Mouse (Mus musculus) naive thymus-derived CD4-positive, alpha-beta T cell, adult 2 months (primary cell): Measurements from ENCODE around the gene Vstm5.
"Not testable (repeated sequence)": the region's sequence is repeated elsewhere in the genome, so short reads cannot be mapped to it uniquely, and the experiment has no call there.

Experiments
- DNase-seq: peaks from one replicate; pipeline ENCODE4 v3.0.0-alpha.2; 2011; ENCODE audit warnings: low read depth

Gene Vstm5

DNA sequence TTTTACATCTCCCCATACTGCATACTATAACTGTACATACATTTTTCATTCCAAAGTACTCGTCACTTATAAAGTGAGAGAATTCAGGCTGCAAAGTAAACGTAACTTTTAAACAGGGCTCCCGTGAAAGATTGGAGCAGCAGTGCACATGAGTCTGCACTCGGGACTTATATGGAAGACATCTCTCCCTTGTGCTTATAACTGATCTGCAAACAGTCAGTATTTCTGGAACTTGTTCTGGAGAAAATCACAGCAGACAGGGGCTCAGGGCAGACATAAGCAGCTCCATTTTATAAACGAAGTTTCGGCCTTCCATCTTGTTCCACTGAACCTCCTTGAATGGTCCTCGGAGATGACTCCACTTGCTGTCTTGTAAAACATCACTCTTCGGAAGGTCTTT is 23.1 kb downstream of the Vstm5 start:
- DNase-seq, result no peak

DNA sequence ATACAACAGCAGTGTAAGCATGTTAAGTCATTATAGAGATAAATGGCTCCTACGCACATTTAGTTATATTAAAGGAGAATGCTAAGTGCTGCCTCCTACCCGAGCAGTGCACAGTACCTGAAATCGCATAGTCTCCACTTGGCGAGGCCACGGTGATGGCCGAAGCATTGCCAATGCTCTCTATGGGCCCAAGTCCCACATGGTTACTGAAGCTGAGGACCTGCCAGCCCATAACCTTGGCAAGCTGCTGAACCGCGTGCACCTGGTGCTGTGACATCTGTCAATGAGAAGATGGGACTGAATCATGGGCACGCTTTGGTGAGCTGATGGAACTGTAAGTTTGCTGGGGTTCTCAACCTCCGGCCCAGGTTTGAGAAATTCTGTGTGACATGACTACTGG is 24.6 kb downstream of the Vstm5 start:
- DNase-seq, result no peak

DNA sequence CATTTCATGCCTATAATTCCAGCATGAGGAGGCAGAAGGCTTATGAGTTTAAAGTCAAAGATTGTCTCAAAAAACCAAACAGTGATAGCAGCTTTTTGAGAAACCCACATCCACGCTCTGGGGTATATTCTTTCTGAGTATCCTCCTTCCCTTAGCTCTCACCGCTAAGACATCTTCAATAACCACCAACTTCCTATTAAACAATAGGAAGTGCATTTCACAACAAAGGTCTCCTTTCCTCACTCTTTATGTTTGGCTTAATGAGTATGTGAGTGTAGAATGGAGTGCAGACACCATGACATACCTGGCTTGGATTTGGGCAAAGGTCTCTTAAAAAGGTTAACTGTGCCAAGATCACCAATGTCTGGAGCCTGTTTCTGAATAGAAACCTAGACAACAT is 35.1 kb downstream of the Vstm5 start:
- DNase-seq, result no peak

DNA sequence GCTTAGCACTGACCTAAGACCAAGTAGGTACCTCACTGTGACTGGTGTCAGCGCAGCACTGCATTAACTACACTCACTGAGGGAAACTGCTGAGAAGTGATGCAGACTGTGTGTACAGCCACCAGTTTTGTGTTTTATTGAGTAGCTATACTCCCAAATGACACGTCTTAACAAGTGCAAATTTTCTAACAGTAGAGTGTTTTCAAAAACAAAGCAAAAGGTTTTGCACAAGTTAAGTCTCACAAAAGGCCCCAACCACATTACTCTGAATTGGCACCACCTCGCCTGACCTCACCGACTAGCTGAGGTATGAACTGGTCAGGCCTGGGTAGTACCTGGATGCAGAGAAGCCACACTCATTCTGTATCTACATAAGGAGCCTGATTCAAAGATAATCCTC is 38.0 kb downstream of the Vstm5 start:
- no peak for DNase-seq

DNA sequence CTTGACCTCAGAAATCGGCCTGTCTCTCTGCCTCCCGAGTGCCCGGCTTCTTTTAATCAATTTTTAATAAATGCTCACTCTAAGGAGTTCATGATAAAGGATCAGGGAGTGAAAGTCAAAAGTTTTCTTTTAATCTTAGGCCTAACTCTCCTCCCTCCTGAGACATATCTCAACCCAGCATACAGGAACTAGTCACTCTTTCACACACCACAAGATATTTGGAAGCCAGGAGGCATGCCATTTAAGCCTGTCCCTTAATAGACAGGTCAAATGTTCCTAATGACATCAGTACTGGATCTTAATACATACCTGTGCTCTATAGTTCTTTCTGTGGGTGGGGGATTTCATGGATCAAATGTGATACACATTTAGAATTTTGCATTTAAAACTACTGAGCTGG is 39.5 kb downstream of the Vstm5 start:
- no peak for DNase-seq

DNA sequence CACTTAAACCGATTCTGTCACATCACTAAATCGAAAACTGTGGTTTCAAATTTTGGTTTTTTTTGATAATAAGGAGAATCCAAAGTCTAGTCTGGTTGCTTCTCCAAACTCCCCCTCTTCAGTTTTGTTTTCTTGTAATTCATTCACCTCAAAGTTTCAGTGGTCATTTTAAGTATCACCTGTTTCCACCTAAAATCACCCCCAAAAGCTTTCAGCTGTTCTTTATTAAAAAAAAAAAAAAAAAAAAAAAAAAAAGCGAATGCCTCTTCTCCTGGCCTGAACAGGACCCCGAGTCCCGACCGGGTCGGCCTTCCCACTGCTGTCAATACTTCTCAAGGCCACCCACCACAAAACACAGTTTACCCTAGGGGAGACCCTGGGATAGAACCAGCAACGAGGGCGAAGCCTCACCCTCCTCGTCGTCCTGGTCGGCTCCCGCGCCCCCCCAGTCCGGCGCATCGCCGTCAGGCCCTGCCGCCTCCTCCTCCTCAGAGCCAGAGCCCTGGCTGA is 40.3 kb downstream of the Vstm5 start:
- DNase-seq, result no peak

DNA sequence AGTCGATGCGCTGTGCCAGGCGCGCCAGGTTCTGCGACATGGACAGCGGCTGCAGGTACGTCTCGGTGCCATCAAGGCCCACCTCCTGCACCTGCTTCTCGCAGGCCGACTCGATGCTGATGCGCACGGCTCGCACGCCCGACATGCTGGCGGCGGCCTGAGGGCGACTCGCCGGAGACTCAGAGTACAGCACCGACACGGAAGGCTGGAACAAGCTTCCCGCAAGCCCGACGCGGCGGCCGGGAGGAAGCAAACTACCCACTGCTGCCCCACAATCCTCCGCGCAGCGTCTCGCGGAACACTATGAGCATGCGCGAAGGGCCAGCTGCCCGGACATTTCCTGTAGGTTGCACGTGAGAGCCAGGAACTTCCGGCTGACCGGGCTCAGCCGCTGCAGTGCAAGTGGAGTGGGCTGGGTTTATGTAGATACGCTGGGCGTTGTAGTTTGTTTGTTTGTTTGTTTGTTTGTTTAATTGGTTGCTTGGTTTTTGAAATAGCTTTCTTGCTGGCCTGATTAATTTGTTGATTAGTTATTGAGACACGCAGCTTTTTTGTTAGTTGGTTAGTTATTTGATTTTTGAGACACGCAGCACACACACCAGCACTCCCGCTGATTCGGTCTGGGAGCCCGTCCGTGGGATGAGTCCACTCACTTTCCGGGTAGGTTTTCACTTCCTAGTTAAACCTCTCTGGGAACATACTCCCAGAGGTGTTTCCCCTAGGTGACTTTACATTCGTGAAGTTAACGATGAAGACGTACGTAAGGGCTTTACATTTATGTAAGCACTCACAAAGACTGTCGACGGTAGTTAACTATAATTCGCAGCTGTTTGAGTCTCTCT is 41.0 kb downstream of the Vstm5 start, which contains the start of gene Med17:
TSS of gene Med17 (minus strand) at position 283 of the 842 bp plus-strand sequence.
- peak; percentile 94 for DNase-seq

DNA sequence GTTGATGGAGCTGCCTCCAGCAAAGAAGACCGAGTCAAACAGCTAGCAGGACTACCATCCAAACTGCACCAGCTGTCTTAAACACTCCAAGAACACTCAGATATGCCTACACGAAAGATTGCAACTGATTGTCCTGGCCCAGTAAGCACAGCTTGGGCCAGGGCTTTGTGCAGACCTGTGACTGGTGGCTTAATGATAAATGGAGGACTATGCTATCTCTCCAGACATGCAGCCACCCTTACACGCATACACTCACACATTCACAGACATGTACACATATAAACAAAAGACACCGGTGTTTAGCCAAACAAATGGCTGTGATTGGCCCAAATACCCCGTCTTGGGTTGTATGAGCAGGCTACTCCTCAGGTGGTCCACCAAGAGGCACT is 41.6 kb downstream of the Vstm5 start:
- DNase-seq, result no peak

DNA sequence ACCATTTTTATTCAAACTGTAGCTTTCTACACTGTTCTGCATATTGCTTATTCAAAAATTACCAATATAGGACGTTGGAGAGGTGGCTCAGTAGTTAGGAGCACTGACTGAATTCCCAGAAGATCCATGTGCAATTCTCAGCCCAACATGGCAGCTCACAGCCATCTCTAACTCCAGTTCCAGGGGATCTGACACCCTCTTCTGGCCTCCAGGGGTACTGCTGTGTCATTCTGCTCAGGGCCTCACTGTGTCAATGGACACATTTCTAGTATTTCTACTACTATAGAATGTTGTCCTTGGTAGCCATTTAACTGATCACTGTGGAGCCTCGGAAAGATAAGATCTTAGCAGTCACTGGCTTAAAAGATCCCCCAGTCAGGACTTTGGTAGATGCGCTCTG is 46.6 kb downstream of the Vstm5 start:
- DNase-seq, result peak; percentile 34

DNA sequence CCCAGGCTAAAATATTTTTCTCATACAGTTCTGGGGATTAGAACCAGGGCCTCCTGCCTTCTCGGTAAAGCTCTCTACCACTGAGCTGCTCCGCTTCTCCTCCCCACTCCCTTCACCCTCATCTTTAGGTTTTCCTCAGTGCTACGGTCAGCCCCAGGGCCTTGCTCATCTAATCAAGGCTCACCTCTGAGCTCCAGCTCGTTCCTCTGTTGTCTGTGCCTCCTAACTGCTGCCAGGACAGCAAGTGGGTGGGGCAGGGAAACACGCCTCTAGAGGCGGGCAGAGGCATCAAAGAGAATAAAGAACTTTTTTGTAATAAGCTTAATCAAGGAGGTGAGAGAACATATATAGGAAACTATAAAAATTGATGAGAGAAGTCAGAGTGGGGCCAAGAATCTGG is 49.0 kb downstream of the Vstm5 start:
- no peak for DNase-seq

DNA sequence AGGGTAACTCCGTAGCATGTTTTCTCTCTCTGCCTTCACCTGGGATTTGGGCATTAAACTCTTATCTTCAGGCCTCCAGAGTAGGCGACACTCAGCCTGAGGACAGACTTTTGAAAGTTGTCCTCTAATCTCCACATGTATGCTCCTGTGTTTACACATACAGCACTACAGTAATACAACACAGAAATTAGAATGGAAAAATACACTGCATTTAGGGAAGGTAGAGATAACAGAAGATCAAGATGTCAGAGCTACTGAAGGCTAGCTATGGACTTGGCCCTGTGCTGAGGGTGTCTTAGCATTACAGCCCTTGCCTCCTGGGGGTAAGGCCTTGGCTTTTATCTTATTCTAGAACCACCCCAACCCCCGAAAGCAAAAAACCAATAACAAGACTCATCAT is 49.6 kb downstream of the Vstm5 start:
- DNase-seq, result no peak

DNA sequence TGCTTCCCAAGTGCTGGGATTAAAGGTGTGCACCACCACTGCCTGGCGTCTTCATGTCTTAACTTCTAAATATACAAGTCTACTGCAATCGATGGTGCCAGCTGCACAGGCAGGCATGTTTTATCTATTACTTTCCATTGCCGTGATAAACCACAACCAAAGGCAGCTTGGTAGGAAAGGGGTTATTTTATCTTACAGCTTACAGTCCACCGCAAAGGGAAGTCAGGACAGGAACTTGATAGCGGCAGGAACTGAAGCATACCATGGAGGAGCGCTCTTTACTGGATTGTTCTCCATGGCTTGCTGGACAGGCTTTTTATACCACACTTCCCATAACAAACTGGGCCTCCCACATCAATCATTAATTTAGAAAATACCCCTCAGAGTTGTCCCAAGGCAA is 50.4 kb downstream of the Vstm5 start:
- DNase-seq, result no peak

DNA sequence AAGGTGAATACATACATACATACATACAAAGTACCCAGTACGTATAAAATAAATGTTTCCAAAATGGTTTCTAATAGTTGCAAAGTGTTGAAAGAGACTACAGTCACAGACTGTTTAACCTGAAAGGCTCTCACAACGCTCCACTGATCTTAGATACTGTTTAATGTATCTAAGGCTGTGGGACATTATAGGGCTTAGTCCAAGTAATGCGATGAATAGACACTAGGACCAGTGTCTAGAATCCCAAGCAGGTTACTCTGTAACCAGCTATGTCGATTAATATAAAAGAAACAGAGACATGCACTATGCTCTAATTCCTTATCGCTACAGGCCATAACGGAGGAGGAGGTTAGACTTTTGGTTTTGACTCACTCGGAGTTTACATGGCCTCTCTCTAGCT is 58.3 kb downstream of the Vstm5 start:
- DNase-seq, result no peak

DNA sequence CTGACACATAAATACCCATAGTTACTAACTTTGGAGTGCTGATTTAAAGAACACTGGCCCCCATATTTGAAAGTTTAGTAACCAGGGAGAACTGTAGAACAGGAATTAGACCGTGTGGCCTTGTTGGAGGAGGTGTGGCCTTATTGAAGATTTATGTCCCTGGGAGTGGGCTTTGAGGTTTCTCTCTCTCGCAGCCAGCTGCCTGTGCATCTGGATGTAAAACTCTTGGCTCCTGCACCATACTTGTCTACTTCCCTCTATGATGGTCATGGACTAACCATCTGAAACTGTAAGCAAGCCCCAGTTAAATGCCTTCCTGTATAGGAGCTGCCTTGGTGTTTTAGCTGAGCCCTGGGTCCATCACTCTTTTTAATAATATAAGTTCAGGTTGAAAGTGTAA is 59.6 kb downstream of the Vstm5 start:
- DNase-seq, result no peak

DNA sequence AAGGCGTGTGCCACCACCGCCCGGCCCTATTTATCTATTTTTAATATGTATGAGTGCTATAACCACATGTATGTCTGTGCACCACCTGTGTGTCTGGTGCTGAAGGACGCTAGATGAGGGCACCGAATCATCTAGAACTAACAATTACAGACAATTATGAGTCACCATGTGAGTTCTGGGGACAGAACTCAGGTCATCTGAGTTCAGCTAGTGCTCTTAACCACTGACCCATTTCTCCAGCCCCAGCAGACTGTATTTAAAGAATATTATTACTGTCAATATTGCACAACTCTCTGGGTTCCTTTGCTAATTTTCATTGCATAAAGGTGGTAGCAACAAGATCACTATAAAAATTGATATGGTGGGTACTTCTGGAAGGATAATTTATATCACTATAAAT is 61.2 kb downstream of the Vstm5 start:
- no peak for DNase-seq

DNA sequence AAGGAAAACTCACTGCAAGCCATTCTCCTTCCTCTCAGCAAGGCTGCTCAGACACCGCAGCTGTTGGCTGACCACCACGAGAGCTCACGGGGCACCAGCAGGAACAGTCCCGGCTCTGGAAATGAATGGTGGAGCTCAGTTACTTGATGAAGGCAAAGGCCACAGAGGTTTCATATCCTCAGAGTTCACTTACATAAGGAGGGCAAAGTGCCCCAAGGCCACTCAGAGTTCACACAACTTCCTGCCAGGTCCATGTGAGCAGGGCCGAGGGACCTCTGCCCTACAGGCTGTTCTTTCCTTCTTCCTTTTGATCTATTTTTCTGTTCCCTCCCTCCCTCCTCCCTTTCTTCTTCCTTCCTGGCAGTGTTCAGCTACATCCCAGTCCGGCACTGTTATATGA is 62.6 kb downstream of the Vstm5 start:
- DNase-seq, result no peak

DNA sequence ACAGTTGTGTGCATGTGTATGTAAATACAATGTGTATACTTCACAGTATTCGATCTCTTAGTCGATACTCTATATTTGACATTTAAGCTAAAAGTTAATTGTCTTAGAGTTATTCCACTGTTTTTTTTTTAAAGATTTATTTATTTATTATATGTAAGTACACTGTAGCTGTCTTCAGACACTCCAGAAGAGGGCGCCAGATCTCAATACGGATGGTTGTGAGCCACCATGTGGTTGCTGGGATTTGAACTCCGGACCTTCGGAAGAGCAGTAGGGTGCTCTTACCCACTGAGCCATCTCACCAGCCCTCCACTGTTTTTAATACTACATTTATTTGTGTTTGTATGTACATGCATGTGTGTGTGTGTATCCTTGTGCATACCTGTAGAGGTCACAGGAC is 63.2 kb downstream of the Vstm5 start:
- DNase-seq, result not testable (repeated sequence)

DNA sequence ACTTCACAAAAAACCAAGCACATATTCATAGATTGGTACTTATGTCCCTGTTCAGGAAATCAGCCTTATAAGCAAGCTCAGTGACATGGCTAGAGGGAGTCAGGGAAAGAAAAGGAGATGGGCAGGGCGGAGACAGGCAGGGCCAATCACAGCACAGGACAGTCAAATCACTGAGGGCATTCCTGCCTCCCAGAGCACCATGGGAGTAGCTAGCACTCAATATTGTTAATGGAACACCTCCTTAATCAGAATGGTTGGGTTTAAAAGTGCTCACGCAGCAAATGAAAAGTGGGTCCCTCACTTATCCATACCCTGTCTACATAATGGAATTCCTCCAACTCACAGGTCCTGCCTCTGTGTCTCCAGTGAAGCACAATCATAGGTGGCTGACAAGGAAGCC is 64.0 kb downstream of the Vstm5 start:
- no peak for DNase-seq

DNA sequence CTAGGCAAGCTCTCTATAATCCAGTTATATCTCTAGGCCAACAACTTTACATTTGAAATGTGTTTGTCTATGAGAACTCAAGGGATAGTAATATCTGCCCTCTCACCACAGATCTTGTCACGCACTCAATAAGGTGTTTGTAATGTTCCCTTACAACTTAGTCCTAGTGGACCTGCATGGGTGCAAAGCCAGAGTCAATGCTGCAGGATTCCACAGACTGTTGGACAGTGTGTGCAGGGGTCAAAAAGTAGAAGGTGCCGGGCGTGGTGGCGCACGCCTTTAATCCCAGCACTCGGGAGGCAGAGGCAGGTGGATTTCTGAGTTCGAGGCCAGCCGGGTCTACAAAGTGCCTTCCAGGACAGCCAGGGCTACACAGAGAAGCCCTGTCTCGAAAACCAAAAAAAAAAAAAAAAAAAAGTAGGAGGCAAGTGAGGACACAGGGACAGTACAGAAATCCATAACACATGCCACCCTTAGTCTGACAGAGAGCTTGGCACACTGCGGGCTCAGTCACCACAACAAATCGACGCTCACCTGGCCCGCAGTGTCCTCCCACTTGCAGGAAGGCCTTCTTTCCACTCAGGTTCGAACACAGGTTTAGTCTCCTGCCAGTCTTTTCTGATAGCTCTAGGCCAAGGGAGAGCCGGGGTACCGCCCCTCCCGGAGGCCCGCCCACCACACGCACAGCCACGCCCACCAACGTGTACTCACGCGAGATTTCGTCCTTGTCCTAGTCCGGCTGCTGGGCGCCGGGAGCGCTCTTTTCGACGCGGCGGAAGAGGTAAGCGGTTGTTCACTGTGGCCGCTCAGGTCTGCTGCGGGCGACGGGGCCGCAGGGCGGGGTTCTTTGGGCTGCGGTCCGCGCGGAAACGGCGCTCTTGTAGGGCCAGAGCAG is 66.9 kb downstream of the Vstm5 start, which contains the start of gene Taf1d:
TSS of gene Taf1d (plus strand) at position 712 of the 895 bp plus-strand sequence.
- peak; percentile 98 for DNase-seq

DNA sequence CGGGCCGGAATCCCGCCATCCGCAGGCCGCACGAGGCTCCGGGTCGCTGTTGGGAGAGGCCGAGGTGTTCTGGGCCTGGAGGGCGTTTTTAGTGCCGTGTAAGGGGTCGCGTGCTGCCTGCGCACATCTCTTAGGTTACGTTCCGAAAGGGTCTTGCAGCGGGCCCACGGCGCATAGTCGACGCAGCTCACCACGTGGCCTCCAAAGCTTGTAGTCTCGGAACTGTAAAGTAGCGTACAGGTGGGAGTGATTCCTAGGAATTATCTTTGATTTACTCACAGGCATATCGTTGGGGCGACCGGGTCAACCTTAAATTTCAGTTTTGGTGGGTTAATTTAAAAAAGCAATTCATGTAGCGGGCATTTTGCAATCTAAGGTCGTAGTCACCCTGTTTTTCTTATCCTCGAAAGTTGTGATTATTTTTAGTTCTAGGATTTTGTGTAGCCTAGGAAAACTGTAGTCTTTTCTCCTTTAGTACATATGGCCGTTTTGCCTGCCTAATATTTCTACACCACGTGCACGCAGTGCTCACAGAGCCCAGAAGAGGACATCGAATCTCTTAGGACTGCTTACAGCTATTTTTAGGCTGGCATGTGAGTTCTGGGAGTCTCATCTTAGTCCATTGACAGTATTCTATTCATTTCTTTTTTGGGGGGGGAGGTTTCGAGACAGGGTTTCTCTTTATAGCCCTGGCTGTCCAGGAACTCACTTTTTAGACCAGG is 67.7 kb downstream of the Vstm5 start, which contains the start of gene 4931406C07Rik:
TSS of gene 4931406C07Rik (minus strand) at position 51 of the 722 bp plus-strand sequence.
- peak; percentile 40 for DNase-seq

DNA sequence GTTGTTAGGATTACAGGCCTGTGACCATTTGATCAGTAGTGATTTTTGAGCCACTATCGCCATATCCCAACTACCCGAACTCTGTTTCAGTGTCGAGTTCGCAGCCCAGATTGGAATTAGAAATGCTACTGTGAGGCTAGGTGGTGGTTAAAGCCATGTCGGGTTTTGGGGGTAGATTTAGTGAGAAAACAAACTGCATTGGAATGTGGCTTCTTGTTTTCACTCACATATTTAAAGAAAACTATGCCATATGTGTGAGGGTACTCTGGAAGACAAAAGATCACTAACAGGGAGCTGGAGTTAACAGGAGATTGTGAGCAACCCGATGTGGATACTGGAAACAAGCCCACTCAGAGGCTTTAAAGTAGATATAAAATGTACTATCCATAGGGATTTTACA is 68.4 kb downstream of the Vstm5 start:
- DNase-seq, result peak; percentile 26

DNA sequence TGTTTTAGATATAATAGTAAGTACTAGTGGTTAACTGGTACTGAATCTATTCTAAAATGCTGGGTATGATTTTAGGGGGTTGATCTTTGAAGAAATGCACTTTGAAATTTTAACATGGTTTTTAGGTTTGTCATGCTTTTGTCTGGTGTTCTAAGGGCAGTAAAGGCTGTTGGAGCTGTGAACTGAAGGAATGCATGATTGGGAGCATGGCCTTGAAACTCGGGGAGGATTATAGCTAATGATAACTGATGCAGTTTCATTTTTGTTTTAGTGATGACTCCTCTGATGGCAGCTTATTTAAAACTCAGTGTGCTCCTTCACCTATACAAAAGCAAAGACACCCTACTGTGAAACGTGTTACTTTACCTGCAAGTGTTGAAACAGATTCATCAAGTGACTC is 69.4 kb downstream of the Vstm5 start:
- no peak for DNase-seq
